Mouse (Mus musculus) lung, postnatal 0 days (tissue): ENCODE measurements at regions not wholly inside any gene's neighbourhood (a gene's known extent, or its start where the extent isn't known, plus 50 kb on each side); places are given as distances from the start of the nearest gene placed in this dataset.

Source experiments
- CTCF ChIP-seq: IDR thresholded peaks from 2 replicates; pipeline ENCODE4 v1.5.1; 2016; ENCODE audit warnings: antibody characterized with exemption, mild to moderate bottlenecking
- EP300 ChIP-seq: IDR thresholded peaks from 2 replicates; pipeline ENCODE4 v1.6.1; 2016; ENCODE audit warnings: antibody characterized with exemption, mild to moderate bottlenecking, control low read depth

GRCm38 (mm10) chr6:116863626-116864025 lies 146.9 kb upstream of the Tmem72 start:
- no peak for TF ChIP-seq CTCF
- no peak for TF ChIP-seq EP300
